Mouse (Mus musculus): ENCODE results near the gene Ski. TPM values are rescaled to one million over a fixed set of nuclear protein-coding genes. Genes with fewer than 3 reads are reported as not detected.

Gene Ski
- polyA plus RNA-seq, 1 experiment from 2014 or later, result 10.0 TPM

- ATAC-seq (ENCODE audit: low FRiP score), result no peak
- H3K27me3 ChIP-seq (replicated peaks), result no peaks in the 10 kb centered on the region
- peaks cover 10% of the 10 kb centered on the region for H3K4me1 ChIP-seq
- WGBS, result 83% methylated on average over 5 of the region's 5 CpGs
- no peak overlapping the region for H3K4me2 ChIP-seq
- H3K36me3 ChIP-seq, result no peaks in the 10 kb centered on the region
- no peak overlapping the region for H3K27ac ChIP-seq (replicated peaks)
- no peak overlapping the region for H3K9ac ChIP-seq (replicated peaks)
- H3K4me3 ChIP-seq (replicated peaks), result no peak overlapping the region
- H3K9me3 ChIP-seq (replicated peaks), result no peaks in the 10 kb centered on the region
Measured at GRCm38 (mm10) chr4:155228461-155228860, 6.1 kb upstream of the Ski start.

- H3K4me3 ChIP-seq (replicated peaks), result no peak overlapping the region
- H3K9ac ChIP-seq (replicated peaks), result no peak overlapping the region
- peaks cover 7% of the 10 kb centered on the region for H3K4me1 ChIP-seq
- no peak for ATAC-seq (ENCODE audit: low FRiP score)
- no peak overlapping the region for H3K4me2 ChIP-seq
- H3K27me3 ChIP-seq (replicated peaks), result no peaks in the 10 kb centered on the region
- WGBS, result 85% methylated on average over 4 of the region's 4 CpGs
- H3K36me3 ChIP-seq, result no peaks in the 10 kb centered on the region
- no peak overlapping the region for H3K27ac ChIP-seq (replicated peaks)
- H3K9me3 ChIP-seq (replicated peaks), result no peaks in the 10 kb centered on the region
Measured at GRCm38 (mm10) chr4:155227986-155228385, 5.6 kb upstream of the Ski start.

GRCm38 (mm10) chr4:155225918-155226317, 3.5 kb upstream of the Ski start:
- 85% methylated on average over 5 of the region's 5 CpGs for WGBS
- H3K9me3 ChIP-seq (replicated peaks), result no peaks in the 10 kb centered on the region
- H3K4me3 ChIP-seq (replicated peaks), result no peak overlapping the region
- no peak overlapping the region for H3K9ac ChIP-seq (replicated peaks)
- peaks cover 16% of the 10 kb centered on the region for H3K4me1 ChIP-seq
- H3K4me2 ChIP-seq, result no peak overlapping the region
- no peaks in the 10 kb centered on the region for H3K27me3 ChIP-seq (replicated peaks)
- no peak for ATAC-seq (ENCODE audit: low FRiP score)
- H3K36me3 ChIP-seq, result no peaks in the 10 kb centered on the region
- H3K27ac ChIP-seq (replicated peaks), result no peak overlapping the region

GRCm38 (mm10) chr4:155223594-155224528, 1.5 kb upstream of the Ski start:
- peaks cover 32% of the 10 kb centered on the region for H3K4me1 ChIP-seq
- 33% methylated on average over 20 of the region's 20 CpGs for WGBS
- no peaks in the 10 kb centered on the region for H3K36me3 ChIP-seq
- peak overlapping the region; percentile 84 for H3K9ac ChIP-seq (replicated peaks)
- H3K9me3 ChIP-seq (replicated peaks), result no peaks in the 10 kb centered on the region
- peak overlapping the region; percentile 97 for H3K4me2 ChIP-seq
- no peak; the same call in 1 of the 2 replicates for ATAC-seq (ENCODE audit: low FRiP score)
- H3K27ac ChIP-seq (replicated peaks), result peak overlapping the region; percentile 98
- H3K27me3 ChIP-seq (replicated peaks), result no peaks in the 10 kb centered on the region
- H3K4me3 ChIP-seq (replicated peaks), result peak overlapping the region; percentile 85

GRCm38 (mm10) chr4:155222841-155223593, 625 bp upstream of the Ski start:
- ATAC-seq (ENCODE audit: low FRiP score), result peak; percentile 99
- WGBS, result under 1% methylated on average over 86 of the region's 116 CpGs
- H3K27ac ChIP-seq (replicated peaks), result peak overlapping the region; percentile 98
- H3K4me1 ChIP-seq, result peaks cover 41% of the 10 kb centered on the region
- peak overlapping the region; percentile 97 for H3K4me2 ChIP-seq
- H3K9ac ChIP-seq (replicated peaks), result peak overlapping the region; percentile 91
- H3K9me3 ChIP-seq (replicated peaks), result no peaks in the 10 kb centered on the region
- no peaks in the 10 kb centered on the region for H3K27me3 ChIP-seq (replicated peaks)
- no peaks in the 10 kb centered on the region for H3K36me3 ChIP-seq
- peak overlapping the region; percentile 85 for H3K4me3 ChIP-seq (replicated peaks)

- peak overlapping the region; percentile 97 for H3K4me2 ChIP-seq
- peak overlapping the region; percentile 85 for H3K4me3 ChIP-seq (replicated peaks)
- H3K36me3 ChIP-seq, result no peaks in the 10 kb centered on the region
- under 1% methylated on average over 83 of the region's 93 CpGs for WGBS
- H3K9me3 ChIP-seq (replicated peaks), result no peaks in the 10 kb centered on the region
- peaks cover 52% of the 10 kb centered on the region for H3K4me1 ChIP-seq
- no peak for ATAC-seq (ENCODE audit: low FRiP score)
- H3K27me3 ChIP-seq (replicated peaks), result no peaks in the 10 kb centered on the region
- H3K9ac ChIP-seq (replicated peaks), result peak overlapping the region; percentile 91
- peak overlapping the region; percentile 85 for H3K27ac ChIP-seq (replicated peaks)
Measured at GRCm38 (mm10) chr4:155221599-155222551, 517 bp downstream of the Ski start.

- peak overlapping the region; percentile 97 for H3K4me2 ChIP-seq
- H3K27ac ChIP-seq (replicated peaks), result peak overlapping the region; percentile 85
- no peak for ATAC-seq (ENCODE audit: low FRiP score)
- WGBS, result 2% methylated on average over 7 of the region's 7 CpGs
- peak overlapping the region; percentile 85 for H3K4me3 ChIP-seq (replicated peaks)
- no peaks in the 10 kb centered on the region for H3K27me3 ChIP-seq (replicated peaks)
- H3K36me3 ChIP-seq, result no peaks in the 10 kb centered on the region
- peak overlapping the region; percentile 91 for H3K9ac ChIP-seq (replicated peaks)
- no peaks in the 10 kb centered on the region for H3K9me3 ChIP-seq (replicated peaks)
- H3K4me1 ChIP-seq, result peaks cover 60% of the 10 kb centered on the region
Measured at GRCm38 (mm10) chr4:155221106-155221505, 1.3 kb downstream of the Ski start.

GRCm38 (mm10) chr4:155220213-155221100, 1.9 kb downstream of the Ski start:
- Histone ChIP-seq H3K4me3 (replicated peaks) (peak overlapping the region; percentile 85), H3K27me3 (replicated peaks) (no peaks in the 10 kb centered on the region), H3K36me3 (no peaks in the 10 kb centered on the region), H3K4me1 (peaks cover 66% of the 10 kb centered on the region), H3K9me3 (replicated peaks) (no peaks in the 10 kb centered on the region), H3K4me2 (peak overlapping the region; percentile 97), H3K27ac (replicated peaks) (peak overlapping the region; percentile 85), H3K9ac (replicated peaks) (peak overlapping the region; percentile 91)
- 4% methylated on average over 14 of the region's 14 CpGs for WGBS
- ATAC-seq (ENCODE audit: low FRiP score), result no peak

- Histone ChIP-seq H3K27ac (replicated peaks) (peak overlapping the region; percentile 45; the same call in 1 of the 2 replicates), H3K36me3 (no peaks in the 10 kb centered on the region), H3K4me3 (replicated peaks) (peak overlapping the region; percentile 85), H3K9ac (replicated peaks) (peak overlapping the region; percentile 91), H3K4me1 (peaks cover 76% of the 10 kb centered on the region), H3K4me2 (peak overlapping the region; percentile 97), H3K27me3 (replicated peaks) (no peaks in the 10 kb centered on the region), H3K9me3 (replicated peaks) (no peaks in the 10 kb centered on the region)
- 45% methylated on average over 12 of the region's 12 CpGs for WGBS
- no peak for ATAC-seq (ENCODE audit: low FRiP score)
Measured at GRCm38 (mm10) chr4:155219271-155220212, 2.9 kb downstream of the Ski start.
